Mouse (Mus musculus): ENCODE measurements at regions not wholly inside any gene's neighbourhood (a gene's known extent, or its start where the extent isn't known, plus 50 kb on each side); places are given as distances from the start of the nearest gene placed in this dataset.

- DNase-seq (ENCODE audit: low spot score): no peak
These were observed 71.1 kb upstream of the Sfswap start for GRCm38 (mm10) chr5:129429897-129430296.

GRCm38 (mm10) chr5:129430330-129430729 is 70.7 kb upstream of the Sfswap start:
- DNase-seq (ENCODE audit: low spot score): no peak

- DNase-seq (ENCODE audit: low spot score): no peak
These were observed 51.0 kb upstream of the Sfswap start for GRCm38 (mm10) chr5:129449931-129450573.
